Mouse (Mus musculus) kidney, adult 2 months (tissue): Measurements from ENCODE around the gene Urad. TPM values are rescaled to one million over a fixed set of nuclear protein-coding genes. Genes with fewer than 3 reads are reported as not detected.

ENCODE experiments used
- DNase-seq: peaks from one replicate; pipeline ENCODE4 v3.0.0; 2021
- H3K27ac ChIP-seq: fragments of 200-500 bp; 2 replicates; pipeline ENCODE4 v1.5.1; 2012; ENCODE audit warnings: low read depth, low read length, control low read depth, inconsistent platforms; ENCODE audit not compliant: insufficient read depth
- H3K27me3 ChIP-seq: fragments of 200-500 bp; replicated peaks from 2 replicates; pipeline ENCODE4 v1.6.1; 2012; ENCODE audit warnings: mild to moderate bottlenecking, moderate library complexity, low read length, inconsistent platforms; ENCODE audit not compliant: control insufficient read depth, insufficient read depth
- H3K36me3 ChIP-seq: fragments of 200-500 bp; 2 replicates; pipeline ENCODE4 v1.6.1; 2012; ENCODE audit warnings: mild to moderate bottlenecking, moderate library complexity, low read length, inconsistent platforms; ENCODE audit not compliant: control insufficient read depth, insufficient read depth
- H3K4me1 ChIP-seq: fragments of 200-500 bp; 2 replicates; pipeline ENCODE4 v1.6.1; 2011; ENCODE audit warnings: low read length; ENCODE audit not compliant: control insufficient read depth, insufficient read depth
- H3K4me3 ChIP-seq: fragments of 200-500 bp; 2 replicates; pipeline ENCODE4 v1.5.1; 2011; ENCODE audit warnings: mild to moderate bottlenecking, low read depth, low read length, control low read depth; ENCODE audit not compliant: insufficient read depth
- CTCF ChIP-seq: fragments of 200-500 bp; conservative IDR thresholded peaks from 2 replicates; pipeline ENCODE4 v1.5.1; 2011; ENCODE audit warnings: low read depth, mild to moderate bottlenecking, control low read depth, low read length, moderate library complexity, mixed read lengths; ENCODE audit not compliant: insufficient read depth, insufficient read length
- POLR2A ChIP-seq: fragments of 200-500 bp; IDR thresholded peaks from one replicate; pipeline ENCODE4 v1.6.1; 2011; ENCODE audit warnings: low read depth, low read length, control low read depth
- WGBS: fragments of 180-500 bp; shearing (Covaris S2); methylation state at CpG from one replicate; pipeline ENCODE4 v1.1.7; 2018; 5-methylcytosine and 5-hydroxymethylcytosine counted together
- polyA plus RNA-seq: library from polyadenylated mRNA; depleted of rRNA; stranded (reverse); fragments of >200 nt; gene quantifications from 2 replicates; pipeline ENCODE4 v1.2.3, GENCODE M21; 2012

Urad gene
- polyA plus RNA-seq, 1 experiment, result not detected

DNA sequence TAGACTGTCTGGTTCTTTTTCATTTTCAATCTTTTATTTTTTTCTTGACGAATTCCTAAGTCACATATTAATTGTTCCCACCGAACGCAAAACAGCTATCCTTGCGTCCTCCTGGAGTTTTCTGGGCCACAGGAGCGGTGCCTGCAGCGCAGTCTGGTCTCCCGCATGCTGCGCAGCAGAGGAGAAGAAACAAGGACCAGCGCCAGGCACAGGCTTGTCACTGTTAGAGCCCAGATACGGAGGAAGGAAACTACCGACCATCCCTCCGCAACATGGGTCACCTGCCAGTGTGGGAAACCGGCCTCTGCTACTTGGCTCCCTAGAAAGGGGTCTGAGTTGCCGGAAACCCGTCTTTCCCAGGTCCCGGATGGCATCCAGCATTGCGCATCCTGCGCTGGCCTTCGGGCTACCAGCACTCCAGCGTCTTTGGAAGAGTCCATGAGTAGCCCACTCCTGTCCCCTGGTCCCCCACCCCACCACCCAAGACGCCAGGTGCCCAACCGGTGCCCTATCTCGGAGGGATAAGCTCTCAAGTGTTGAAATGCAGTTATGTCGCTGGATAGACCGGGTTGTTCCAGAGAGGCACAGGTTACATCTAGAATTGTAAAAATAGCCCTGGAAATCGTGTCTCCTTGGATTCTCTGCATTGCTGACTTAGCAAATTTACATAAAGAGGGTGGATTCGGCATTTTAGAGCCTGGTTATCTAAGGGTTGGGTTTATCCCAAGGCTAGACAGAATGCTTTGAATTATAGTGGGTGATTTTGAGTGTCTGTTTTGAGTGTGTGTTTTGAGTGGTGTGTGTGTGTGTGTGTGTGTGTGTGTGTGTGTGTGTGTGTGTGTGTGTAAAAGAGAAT, 9.2 kb downstream of the Urad start:
- no peak overlapping the region for H3K27ac ChIP-seq
- 3% methylated on average over 27 of the region's 27 CpGs for WGBS
- no peaks in the 10 kb centered on the region for H3K36me3 ChIP-seq
- no peaks in the 10 kb centered on the region for H3K27me3 ChIP-seq
- H3K4me1 ChIP-seq, result no peaks in the 10 kb centered on the region
- TF ChIP-seq POLR2A (no peak), CTCF (no peak)
- H3K4me3 ChIP-seq, result no peak overlapping the region
- DNase-seq, result no peak

DNA sequence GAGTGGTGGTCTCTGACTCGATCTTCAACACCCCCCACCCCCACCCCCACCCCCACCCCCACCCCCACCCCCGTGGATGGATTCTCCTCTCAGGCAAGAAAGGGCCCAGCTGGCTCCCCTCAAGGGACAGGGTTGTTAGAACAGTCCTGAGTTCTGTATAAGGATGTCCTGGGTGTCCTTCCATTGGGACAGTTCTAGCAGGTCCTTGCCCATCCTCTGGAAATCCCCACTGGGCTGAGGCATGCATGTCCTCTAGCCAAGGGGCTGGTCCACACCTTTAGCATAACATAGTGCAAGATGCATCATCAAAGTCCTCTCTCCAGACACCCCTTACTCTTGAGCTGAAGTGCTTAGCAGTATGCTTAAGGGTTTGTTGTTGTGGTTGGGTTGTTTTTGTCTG, 12.5 kb downstream of the Urad start:
- no peak for DNase-seq
- Histone ChIP-seq H3K36me3 (no peaks in the 10 kb centered on the region), H3K4me3 (no peak overlapping the region), H3K27me3 (peaks cover 3% of the 10 kb centered on the region), H3K27ac (no peak overlapping the region), H3K4me1 (no peaks in the 10 kb centered on the region)
- 0% methylated on average over 2 of the region's 2 CpGs for WGBS
- TF ChIP-seq CTCF (no peak), POLR2A (no peak)

DNA sequence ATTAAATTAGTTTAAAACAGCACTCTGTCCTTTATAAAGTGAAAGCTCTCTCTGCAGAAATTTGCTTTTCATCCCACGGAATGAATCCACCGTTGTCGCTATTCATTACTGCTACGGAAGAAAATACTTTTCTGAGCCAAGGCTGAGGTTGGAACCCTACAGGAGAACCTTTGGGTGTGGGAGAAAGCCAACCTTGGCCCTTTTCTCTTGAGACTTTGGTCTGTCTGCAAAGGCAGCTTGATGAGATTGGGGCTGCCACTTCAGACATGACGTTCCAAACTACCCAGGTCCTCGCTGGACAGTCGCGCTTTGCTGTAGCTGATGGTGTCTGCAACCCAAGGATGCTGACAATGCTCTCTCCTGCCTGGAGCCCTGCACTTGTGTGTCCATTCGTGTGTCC, 13.8 kb downstream of the Urad start:
- no peaks in the 10 kb centered on the region for H3K36me3 ChIP-seq
- no peak for DNase-seq
- H3K4me1 ChIP-seq, result no peaks in the 10 kb centered on the region
- no peak overlapping the region for H3K4me3 ChIP-seq
- TF ChIP-seq POLR2A (no peak), CTCF (no peak)
- 16% methylated on average over 9 of the region's 9 CpGs for WGBS
- H3K27ac ChIP-seq, result no peak overlapping the region
- H3K27me3 ChIP-seq, result peaks cover 3% of the 10 kb centered on the region

DNA sequence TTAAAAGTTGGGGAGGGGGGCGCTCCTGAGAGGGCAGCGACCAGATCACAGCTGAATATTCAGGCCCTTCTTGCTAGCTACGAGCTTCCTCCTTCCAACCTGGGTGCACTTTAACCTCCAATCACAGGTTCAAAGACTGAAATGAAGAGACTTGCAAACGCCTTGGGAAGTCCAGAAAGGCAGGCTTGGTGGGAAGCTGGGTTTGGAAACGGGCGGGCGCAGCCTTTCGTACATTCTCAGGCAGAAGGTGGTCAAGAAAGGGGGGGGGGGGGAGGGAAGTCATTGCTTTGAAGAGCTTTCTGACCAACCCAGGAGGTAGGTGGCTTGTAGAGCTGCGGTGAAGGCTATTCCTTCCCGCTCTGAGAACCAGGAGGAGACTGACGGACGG, 14.8 kb downstream of the Urad start:
- no peak overlapping the region for H3K4me3 ChIP-seq

DNA sequence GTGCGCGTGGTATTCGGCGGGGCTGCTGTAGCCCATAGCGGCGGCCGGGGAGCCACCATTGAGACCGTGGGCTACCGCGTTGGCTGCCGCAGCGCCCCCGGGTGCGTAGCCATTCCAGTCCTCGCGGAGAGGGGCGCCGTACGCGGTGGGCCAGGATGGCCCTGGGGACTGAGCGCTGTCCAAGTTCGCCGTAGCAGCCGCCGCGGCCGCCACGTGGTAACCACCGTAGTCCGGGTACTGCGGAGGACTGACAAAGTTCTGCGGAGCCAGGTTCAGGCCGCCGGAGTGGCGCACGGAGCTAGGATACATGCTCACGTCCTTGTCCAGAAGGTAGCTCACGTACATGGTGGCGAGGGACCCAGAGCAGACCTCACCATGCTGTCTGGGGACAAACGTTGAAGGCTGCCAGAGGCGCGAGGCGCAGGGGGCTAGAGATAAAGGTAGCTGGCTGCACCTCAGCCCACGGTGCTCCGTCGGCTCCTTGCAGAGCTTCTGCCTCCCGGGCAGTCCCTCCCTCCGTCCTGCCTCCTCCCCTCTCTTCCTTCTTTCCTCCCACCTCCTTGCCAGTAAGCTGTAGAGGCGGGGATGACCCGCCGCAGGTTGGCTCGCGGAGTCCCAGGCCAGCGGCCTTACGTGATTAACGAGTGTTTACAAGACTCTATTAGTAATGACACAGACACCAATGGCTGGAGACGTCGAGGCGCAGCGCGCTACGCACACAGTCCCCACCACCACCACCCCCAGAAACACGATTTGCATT, 15.4 kb downstream of the Urad start, which contains the start of gene Cdx2:
Cdx2 (minus strand) TSS at position 633 of the 760 bp plus-strand sequence.
- Histone ChIP-seq H3K4me1 (no peaks in the 10 kb centered on the region), H3K36me3 (no peaks in the 10 kb centered on the region), H3K27me3 (peaks cover 3% of the 10 kb centered on the region), H3K4me3 (no peak within 1 kb of the TSS), H3K27ac (no peak within 1 kb of the TSS)
- no peak for TF ChIP-seq CTCF
- no peak for TF ChIP-seq POLR2A
- WGBS, result 1% methylated on average over 63 of the region's 63 CpGs
- DNase-seq, result no peak

More for the DNA sequence above, 14.8 kb downstream of the Urad start:
- Histone ChIP-seq H3K27me3 (peaks cover 3% of the 10 kb centered on the region), H3K36me3 (no peaks in the 10 kb centered on the region), H3K27ac (no peak overlapping the region), H3K4me1 (no peaks in the 10 kb centered on the region)
- 4% methylated on average over 12 of the region's 12 CpGs for WGBS
- no peak for DNase-seq
- no peak for TF ChIP-seq CTCF
- TF ChIP-seq POLR2A, result no peak

DNA sequence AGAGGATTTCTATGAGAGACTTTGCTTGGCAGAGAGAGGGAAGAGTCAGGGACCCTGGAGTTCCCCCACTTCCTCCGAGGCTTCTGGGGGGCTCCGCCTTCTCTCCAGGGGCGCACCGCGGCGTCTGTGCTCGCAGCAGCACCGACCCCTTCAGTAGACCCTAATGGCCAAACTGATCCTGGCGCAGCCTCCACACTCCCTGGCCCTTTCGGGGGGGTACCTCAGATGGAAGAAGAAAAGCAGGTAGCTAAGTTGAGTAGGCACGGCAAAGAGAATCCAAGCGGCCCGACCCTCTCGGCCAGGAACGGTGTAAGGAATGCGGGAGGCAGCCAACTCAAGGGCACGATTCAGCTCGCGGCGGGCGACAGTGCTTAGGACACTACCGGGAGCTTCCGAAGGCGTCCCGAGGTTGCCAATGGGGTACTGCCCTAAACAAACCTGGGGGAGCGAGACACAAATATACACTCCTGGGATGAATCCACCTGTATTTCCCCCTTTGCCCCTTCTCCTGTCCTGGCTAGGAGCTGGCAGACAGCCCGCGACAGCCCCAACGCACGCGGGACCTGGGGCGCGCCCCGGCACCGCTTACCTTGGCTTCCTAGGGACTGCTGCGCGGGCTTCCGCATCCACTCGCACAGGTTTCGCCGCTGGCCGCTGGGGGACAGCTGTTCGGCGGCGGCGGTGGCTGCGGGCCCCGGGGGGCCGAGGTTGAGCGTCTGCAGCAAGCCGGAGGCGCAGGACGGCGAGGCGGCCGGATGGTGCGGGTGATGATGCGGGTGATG, 16.2 kb downstream of the Urad start:
- peaks cover 5% of the 10 kb centered on the region for H3K27me3 ChIP-seq
- no peaks in the 10 kb centered on the region for H3K36me3 ChIP-seq
- no peak overlapping the region for H3K27ac ChIP-seq
- DNase-seq, result no peak
- H3K4me1 ChIP-seq, result no peaks in the 10 kb centered on the region
- no peak for TF ChIP-seq CTCF
- TF ChIP-seq POLR2A, result no peak
- H3K4me3 ChIP-seq, result no peak overlapping the region
- under 1% methylated on average over 58 of the region's 58 CpGs for WGBS
